Comparison of ENCODE assay signal across 8 mouse cellular contexts in the genomic region with DNA sequence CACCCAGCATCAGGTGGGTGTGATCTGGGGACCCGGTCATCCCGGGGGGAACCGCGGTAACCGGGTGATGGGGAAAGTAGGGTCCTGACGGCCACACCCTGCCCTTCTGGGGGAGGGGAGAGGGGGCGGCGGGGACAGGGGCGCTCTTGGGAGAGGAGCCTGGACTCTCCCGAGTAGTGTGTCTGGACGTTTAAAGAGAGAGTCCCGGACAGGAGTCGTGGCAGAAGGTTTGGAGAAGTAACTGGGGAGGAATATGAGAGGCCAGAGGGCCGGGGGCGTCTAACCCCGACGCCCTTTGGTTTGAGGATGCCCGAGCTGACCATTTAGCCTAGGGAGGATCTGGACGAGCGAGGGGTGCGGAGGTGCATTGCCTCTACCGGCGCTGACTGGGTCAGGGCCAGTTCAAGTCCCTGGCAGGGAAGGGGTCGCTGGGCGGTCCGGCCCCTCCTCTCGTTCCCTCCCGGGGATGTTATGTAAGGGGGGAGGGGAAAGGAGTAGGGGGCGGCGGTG. TPM values are rescaled to one million over a fixed set of nuclear protein-coding genes. Genes with fewer than 3 reads are reported as not detected.
DNase-seq lines count a peak whose midpoint lies in the region; ATAC-seq and TF ChIP-seq lines count a peak whose summit lies in the region.

No protein-coding gene starts in this region.

- peaks cover 54% of the 10 kb centered on the region for H3K4me1 ChIP-seq in heart, embryonic 10.5 days
- H3K4me1 ChIP-seq in spleen, adult 2 months (ENCODE audit: control insufficient read depth, insufficient read depth, insufficient read length) = peaks cover 26% of the 10 kb centered on the region; the same call in 1 of the 2 replicates
- peaks cover 29% of the 10 kb centered on the region for H3K4me1 ChIP-seq in limb, embryonic 14.5 days (ENCODE audit: control insufficient read depth, insufficient read depth, low read length)
- H3K4me1 ChIP-seq in stomach, postnatal 0 days (replicated peaks; ENCODE audit: control insufficient read depth, insufficient read depth) = peaks cover 7% of the 10 kb centered on the region; the same call in 1 of the 2 replicates

- peak; percentile 83 for DNase-seq in heart, embryonic 10.5 days (ENCODE audit: low spot score)
- DNase-seq in heart, postnatal 14 days = no peak
- DNase-seq in spleen, adult 2 months (ENCODE audit: low read depth in 1 of 2, low spot score in 2 of 2) = no peak
- no peak for DNase-seq in spleen, postnatal 10 days (ENCODE audit: low spot score in 2 of 2)
- no peak for DNase-seq in limb, embryonic 14.5 days (ENCODE audit: low spot score)
- DNase-seq in stomach, postnatal 0 days (ENCODE audit: low spot score) = no peak
- no peak for DNase-seq in adrenal gland, postnatal 4 days (ENCODE audit: low spot score in 2 of 2)
- no peak for DNase-seq in frontal cortex, postnatal 10 days (ENCODE audit: low spot score in 2 of 2)

- TF ChIP-seq POLR2A in spleen, adult 2 months (IDR thresholded peaks at IDR 0.05; ENCODE audit: low read depth, low read length) = no peak
- no peak for TF ChIP-seq POLR2A in limb, embryonic 14.5 days (IDR thresholded peaks at IDR 0.05; ENCODE audit: borderline replicate concordance, extremely low read depth, insufficient read depth, insufficient read length)

- no peak for ATAC-seq in limb, embryonic 14.5 days (ENCODE audit: low FRiP score, low read depth)
- peak; percentile 1; the same call in 1 of the 2 replicates for ATAC-seq in stomach, postnatal 0 days (ENCODE audit: low FRiP score, low TSS enrichment)

- H3K27ac ChIP-seq in heart, embryonic 10.5 days = peak overlapping the region; percentile 91
- H3K27ac ChIP-seq in spleen, adult 2 months (ENCODE audit: insufficient read depth, low read length) = peak overlapping the region; percentile 66
- peak overlapping the region; percentile 58 for H3K27ac ChIP-seq in limb, embryonic 14.5 days (replicated peaks; ENCODE audit: low read depth, low read length)
- H3K27ac ChIP-seq in stomach, postnatal 0 days (replicated peaks) = peak overlapping the region; percentile 96

- peak overlapping the region; percentile 94 for H3K4me2 ChIP-seq in limb, embryonic 14.5 days (replicated peaks; ENCODE audit: low read depth, low read length, severe bottlenecking)
- H3K4me2 ChIP-seq in stomach, postnatal 0 days (replicated peaks; ENCODE audit: low read depth) = peak overlapping the region; percentile 95

- peaks cover 30% of the 10 kb centered on the region for H3K36me3 ChIP-seq in heart, embryonic 10.5 days
- H3K36me3 ChIP-seq in spleen, adult 2 months (ENCODE audit: control insufficient read depth, insufficient read depth, low read length) = no peaks in the 10 kb centered on the region; the same call in 1 of the 2 replicates
- peaks cover 13% of the 10 kb centered on the region for H3K36me3 ChIP-seq in limb, embryonic 14.5 days (ENCODE audit: control insufficient read depth, insufficient read depth, low read length)
- no peaks in the 10 kb centered on the region for H3K36me3 ChIP-seq in stomach, postnatal 0 days (ENCODE audit: control insufficient read depth, insufficient read depth, low read length)

- no peaks in the 10 kb centered on the region for H3K9me3 ChIP-seq in heart, embryonic 10.5 days
- no peaks in the 10 kb centered on the region for H3K9me3 ChIP-seq in limb, embryonic 14.5 days (ENCODE audit: control insufficient read depth, low read length)
- H3K9me3 ChIP-seq in stomach, postnatal 0 days (ENCODE audit: control insufficient read depth, low read length) = no peaks in the 10 kb centered on the region

- peak overlapping the region; percentile 92 for H3K4me3 ChIP-seq in heart, embryonic 10.5 days
- peak overlapping the region; percentile 67 for H3K4me3 ChIP-seq in spleen, adult 2 months (ENCODE audit: extremely low read depth, insufficient read depth, insufficient read length)
- peak overlapping the region; percentile 75 for H3K4me3 ChIP-seq in limb, embryonic 14.5 days (replicated peaks; ENCODE audit: low read length)
- H3K4me3 ChIP-seq in stomach, postnatal 0 days (ENCODE audit: low read depth, low read length) = peak overlapping the region; percentile 69

- intact Hi-C loops in heart, postnatal 14 days (cut with DNase I) = no loop called here

- peak overlapping the region; percentile 57 for H3K9ac ChIP-seq in limb, embryonic 14.5 days (ENCODE audit: low read depth, low read length, severe bottlenecking)
- peak overlapping the region; percentile 76 for H3K9ac ChIP-seq in stomach, postnatal 0 days (ENCODE audit: low read length)

- no peaks in the 10 kb centered on the region for H3K27me3 ChIP-seq in heart, embryonic 10.5 days (ENCODE audit: insufficient read depth, poor library complexity, severe bottlenecking)
- H3K27me3 ChIP-seq in spleen, adult 2 months (ENCODE audit: control insufficient read depth, insufficient read depth, low read length) = no peaks in the 10 kb centered on the region
- H3K27me3 ChIP-seq in limb, embryonic 14.5 days (ENCODE audit: control insufficient read depth, insufficient read depth, low read length) = no peaks in the 10 kb centered on the region
- H3K27me3 ChIP-seq in stomach, postnatal 0 days (ENCODE audit: control insufficient read depth, insufficient read depth, low read length) = no peaks in the 10 kb centered on the region

- 0% methylated on average over 29 of the region's 30 CpGs for WGBS in heart, embryonic 10.5 days
- WGBS in spleen, adult 2 months = 1% methylated on average over 30 of the region's 30 CpGs
- WGBS in limb, embryonic 14.5 days = 0% methylated on average over 27 of the region's 30 CpGs
- under 1% methylated on average over 24 of the region's 30 CpGs for WGBS in stomach, postnatal 0 days

- no peak for TF ChIP-seq EP300 in stomach, postnatal 0 days (optimal IDR thresholded peaks at IDR 0.05)

- TF ChIP-seq CTCF in spleen, adult 2 months (IDR thresholded peaks at IDR 0.05; ENCODE audit: extremely low read depth, insufficient read depth, insufficient read length, insufficient replicate concordance) = no peak
- TF ChIP-seq CTCF in stomach, postnatal 0 days (IDR thresholded peaks at IDR 0.05; ENCODE audit: low read depth) = no peak

RNA-seq across cellular contexts. Expression of a gene that starts 0.3 kb away (rescaled TPM):
- polyA plus RNA-seq in heart, embryonic 10.5 days (2016; fragmentation: Nextera tagmentation; extraction: Ambion mirVana) = 12.8 and 21.3 TPM in 2 replicates
- total RNA-seq in heart, postnatal 14 days (2021) = 10 to 100 TPM; 11.8 to 11.9 TPM
- 6.9 and 8.4 TPM in 2 replicates for polyA plus RNA-seq in spleen, adult 2 months (2012; rRNA removed)
- polyA plus RNA-seq in limb, embryonic 14.5 days (2012; rRNA removed) = 15.0 and 15.5 TPM in 2 replicates
- polyA plus RNA-seq in limb, embryonic 14.5 days (2014; fragmentation: Nextera tagmentation; extraction: Ambion mirVana) = 19.5 and 25.2 TPM in 2 replicates
- 16.0 and 17.2 TPM in 2 replicates for polyA plus RNA-seq in stomach, postnatal 0 days (2015; fragmentation: Nextera tagmentation; extraction: Ambion mirVana)
- total RNA-seq in adrenal gland, postnatal 4 days (2021) = 10 to 100 TPM; 12.9 to 17.8 TPM

RNA-seq across cellular contexts. Expression of a gene that starts 7.3 kb away (rescaled TPM):
- polyA plus RNA-seq in heart, embryonic 10.5 days (2016; fragmentation: Nextera tagmentation; extraction: Ambion mirVana) = 6.9 and 7.6 TPM in 2 replicates
- total RNA-seq in heart, postnatal 14 days (2021) = 10 to 100 TPM in 1 of 2 experiments, 1 to 10 TPM in 1; 9.2 to 10.3 TPM
- 34.4 and 46.3 TPM in 2 replicates for polyA plus RNA-seq in spleen, adult 2 months (2012; rRNA removed)
- 9.0 and 10.4 TPM in 2 replicates for polyA plus RNA-seq in limb, embryonic 14.5 days (2012; rRNA removed)
- 6.6 and 6.8 TPM in 2 replicates for polyA plus RNA-seq in limb, embryonic 14.5 days (2014; fragmentation: Nextera tagmentation; extraction: Ambion mirVana)
- 2.6 and 2.7 TPM in 2 replicates for polyA plus RNA-seq in stomach, postnatal 0 days (2015; fragmentation: Nextera tagmentation; extraction: Ambion mirVana)
- 10 to 100 TPM; 18.1 to 18.4 TPM for total RNA-seq in adrenal gland, postnatal 4 days (2021)

RNA-seq across cellular contexts. Expression of a gene that starts 22.4 kb away (rescaled TPM):
- polyA plus RNA-seq in heart, embryonic 10.5 days (2016; fragmentation: Nextera tagmentation; extraction: Ambion mirVana) = 3.6 and 98.2 TPM in 2 replicates
- total RNA-seq in heart, postnatal 14 days (2021) = not detected
- 0.25 and 0.75 TPM in 2 replicates for polyA plus RNA-seq in spleen, adult 2 months (2012; rRNA removed)
- polyA plus RNA-seq in limb, embryonic 14.5 days (2012; rRNA removed) = 0.53 and 0.59 TPM in 2 replicates
- polyA plus RNA-seq in limb, embryonic 14.5 days (2014; fragmentation: Nextera tagmentation; extraction: Ambion mirVana) = not detected in 2 replicates
- polyA plus RNA-seq in stomach, postnatal 0 days (2015; fragmentation: Nextera tagmentation; extraction: Ambion mirVana) = 17.8 and 19.7 TPM in 2 replicates
- total RNA-seq in adrenal gland, postnatal 4 days (2021) = 100 to 1,000 TPM in 1 of 2 experiments, 10 to 100 TPM in 1; 12.4 to 127 TPM

RNA-seq across cellular contexts. Expression of a gene that starts 24.8 kb away (rescaled TPM):
- polyA plus RNA-seq in heart, embryonic 10.5 days (2016; fragmentation: Nextera tagmentation; extraction: Ambion mirVana) = 49.2 and 53.7 TPM in 2 replicates
- 10 to 100 TPM; 84.8 to 93.3 TPM for total RNA-seq in heart, postnatal 14 days (2021)
- 64.2 and 72.8 TPM in 2 replicates for polyA plus RNA-seq in spleen, adult 2 months (2012; rRNA removed)
- 123 and 136 TPM in 2 replicates for polyA plus RNA-seq in limb, embryonic 14.5 days (2012; rRNA removed)
- 85.9 and 92.5 TPM in 2 replicates for polyA plus RNA-seq in limb, embryonic 14.5 days (2014; fragmentation: Nextera tagmentation; extraction: Ambion mirVana)
- 15.8 and 16.0 TPM in 2 replicates for polyA plus RNA-seq in stomach, postnatal 0 days (2015; fragmentation: Nextera tagmentation; extraction: Ambion mirVana)
- total RNA-seq in adrenal gland, postnatal 4 days (2021) = 100 to 1,000 TPM; 142 to 156 TPM

RNA-seq across cellular contexts. Expression of a gene that starts 39.3 kb away (rescaled TPM):
- 53.6 and 168 TPM in 2 replicates for polyA plus RNA-seq in heart, embryonic 10.5 days (2016; fragmentation: Nextera tagmentation; extraction: Ambion mirVana)
- 10 to 100 TPM; 24.8 to 31.9 TPM for total RNA-seq in heart, postnatal 14 days (2021)
- 9.7 and 12.6 TPM in 2 replicates for polyA plus RNA-seq in spleen, adult 2 months (2012; rRNA removed)
- polyA plus RNA-seq in limb, embryonic 14.5 days (2012; rRNA removed) = 160 and 176 TPM in 2 replicates
- 267 and 276 TPM in 2 replicates for polyA plus RNA-seq in limb, embryonic 14.5 days (2014; fragmentation: Nextera tagmentation; extraction: Ambion mirVana)
- polyA plus RNA-seq in stomach, postnatal 0 days (2015; fragmentation: Nextera tagmentation; extraction: Ambion mirVana) = 53.7 and 69.1 TPM in 2 replicates
- 100 to 1,000 TPM in 1 of 2 experiments, 10 to 100 TPM in 1; 45.8 to 111 TPM for total RNA-seq in adrenal gland, postnatal 4 days (2021)
